Mouse (Mus musculus) cerebellum, postnatal 14 days (tissue): ENCODE results near the gene Lst1.
"Not testable (repeated sequence)": the region's sequence is repeated elsewhere in the genome, so short reads cannot be mapped to it uniquely, and the experiment has no call there.

ENCODE experiments used
- DNase-seq, 2 experiments: peaks; one replicate each; pipeline ENCODE4 v3.0.0; 2021; ENCODE audit warnings: mixed read lengths in 2 of 2

Lst1 gene

GRCm38 (mm10) chr17:35187959-35188610 is at the start of gene Lst1:
Lst1 (minus strand) TSS chr17:35188439.
- no peak for DNase-seq

DNA sequence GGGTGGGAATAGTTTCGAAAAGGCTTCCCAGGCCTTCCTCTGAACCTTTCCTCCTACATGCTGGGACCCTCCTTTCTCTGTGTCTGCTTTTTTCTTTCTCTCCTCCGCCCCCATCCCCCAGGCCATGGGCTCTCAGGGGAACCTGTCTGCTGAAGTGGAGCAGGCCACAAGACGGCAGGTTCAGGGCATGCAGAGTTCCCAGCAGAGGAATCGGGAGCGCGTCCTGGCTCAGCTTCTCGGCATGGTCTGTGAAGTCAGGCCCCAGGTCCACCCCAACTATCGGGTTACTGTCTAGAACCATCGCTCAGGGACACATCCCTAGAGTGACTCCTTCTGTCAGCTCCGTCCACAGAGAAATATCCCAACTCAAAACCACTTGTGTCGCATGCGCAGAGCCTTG is 49.3 kb upstream of the Lst1 start:
- DNase-seq = peak in 1 of 2 experiments; percentile 27

DNA sequence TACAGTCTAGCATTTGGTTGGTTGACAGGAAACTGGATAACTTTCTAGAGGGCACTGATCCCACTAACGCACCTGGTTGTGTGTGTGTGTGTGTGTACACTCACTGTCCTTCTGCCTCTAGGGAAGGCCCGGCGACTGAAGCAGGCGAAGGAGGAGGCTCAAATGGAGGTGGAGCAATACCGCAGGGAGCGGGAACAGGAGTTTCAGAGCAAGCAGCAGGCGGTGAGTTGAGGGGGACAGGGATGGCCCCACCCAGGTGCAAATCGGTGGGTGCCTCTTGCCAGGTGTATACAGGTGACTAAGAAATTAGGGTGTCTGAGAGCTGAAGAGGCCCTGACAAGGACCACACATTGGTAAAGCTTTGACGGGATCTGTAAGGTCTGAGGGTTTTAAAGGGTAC is 48.8 kb upstream of the Lst1 start:
- peak; percentile 60 to 66 for DNase-seq

- peak; percentile 100 for DNase-seq
Measured at GRCm38 (mm10) chr17:35236390-35236746, 48.1 kb upstream of the Lst1 start.

DNA sequence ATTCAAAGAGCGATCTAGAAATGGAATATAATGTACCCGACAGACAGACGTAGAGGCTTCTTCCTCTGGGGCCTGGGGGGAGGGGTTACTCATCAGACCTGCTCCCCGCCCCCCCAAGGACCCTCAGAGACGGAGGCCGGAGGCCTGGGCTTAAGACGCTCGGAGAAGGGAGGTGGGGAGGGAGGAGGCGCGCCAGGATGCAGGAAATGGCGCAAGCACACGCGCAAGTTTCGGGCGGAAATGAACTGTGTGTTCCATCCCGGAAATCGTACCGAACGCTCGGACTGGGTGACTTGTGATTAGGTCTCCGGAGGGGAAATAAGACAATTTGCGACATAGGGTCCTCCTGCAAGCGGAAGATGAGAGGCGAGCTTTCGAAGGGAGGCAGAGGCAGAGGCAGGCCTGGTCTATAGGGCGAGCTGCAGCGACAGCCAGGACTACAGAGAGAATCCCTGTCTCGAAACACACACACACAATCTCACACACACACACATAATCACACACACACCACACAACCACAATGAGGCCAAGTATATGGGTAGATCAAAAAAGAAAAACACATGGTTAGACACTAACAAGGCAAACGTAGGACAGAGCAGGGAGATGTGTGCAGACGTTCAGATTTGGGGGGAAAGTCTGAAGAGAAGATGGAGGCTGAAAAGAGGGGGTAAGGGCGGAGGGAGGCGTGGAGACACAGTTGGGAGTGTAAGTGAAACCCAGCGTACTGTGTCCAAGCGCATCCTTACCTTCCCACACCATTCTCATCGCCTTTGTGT is 47.6 kb upstream of the Lst1 start, which contains the start of gene Nfkbil1:
TSS of gene Nfkbil1 (minus strand) at position 179 of the 776 bp plus-strand sequence.
- peak; percentile 91 to 92 for DNase-seq

DNA sequence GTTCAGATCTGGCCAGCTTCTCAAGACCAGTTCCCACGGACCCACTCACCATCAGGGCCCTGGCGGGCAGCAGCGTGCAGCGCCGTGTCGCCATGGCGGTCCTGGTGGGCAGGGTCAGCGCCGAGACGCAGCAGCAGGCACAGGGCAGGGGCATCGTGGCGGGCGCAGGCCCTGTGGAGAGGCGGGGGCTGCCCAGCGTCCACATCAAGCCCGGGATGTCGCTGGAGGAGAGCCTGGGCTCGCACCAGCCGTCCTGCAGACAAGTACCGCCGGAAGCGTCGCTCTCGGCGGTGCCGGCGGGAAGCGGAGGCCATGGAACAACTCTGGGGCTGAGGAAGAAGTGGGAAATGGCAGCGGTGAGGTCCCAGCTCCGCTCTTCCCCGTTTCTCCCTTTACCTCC is 46.7 kb upstream of the Lst1 start:
- peak; percentile 39 to 53 for DNase-seq

DNA sequence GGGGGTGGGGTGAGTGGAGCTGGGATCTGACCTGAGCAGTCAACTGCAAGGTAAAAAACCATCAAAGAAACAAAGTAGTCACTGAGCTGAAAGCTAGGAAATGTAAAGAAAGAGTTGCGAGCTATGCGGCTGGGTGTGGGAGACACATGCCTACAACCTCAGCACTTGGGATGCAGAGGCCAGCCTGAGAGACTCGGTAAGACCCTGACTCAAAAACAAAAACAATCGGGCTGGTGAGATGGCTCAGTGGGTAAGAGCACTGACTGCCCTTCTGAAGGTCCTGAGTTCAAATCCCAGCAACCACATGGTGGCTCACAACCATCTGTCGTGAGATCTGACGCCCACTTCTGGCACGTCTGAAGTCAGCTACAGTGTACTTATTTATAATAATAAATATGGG is 45.9 kb upstream of the Lst1 start:
- not testable (repeated sequence) for DNase-seq

DNA sequence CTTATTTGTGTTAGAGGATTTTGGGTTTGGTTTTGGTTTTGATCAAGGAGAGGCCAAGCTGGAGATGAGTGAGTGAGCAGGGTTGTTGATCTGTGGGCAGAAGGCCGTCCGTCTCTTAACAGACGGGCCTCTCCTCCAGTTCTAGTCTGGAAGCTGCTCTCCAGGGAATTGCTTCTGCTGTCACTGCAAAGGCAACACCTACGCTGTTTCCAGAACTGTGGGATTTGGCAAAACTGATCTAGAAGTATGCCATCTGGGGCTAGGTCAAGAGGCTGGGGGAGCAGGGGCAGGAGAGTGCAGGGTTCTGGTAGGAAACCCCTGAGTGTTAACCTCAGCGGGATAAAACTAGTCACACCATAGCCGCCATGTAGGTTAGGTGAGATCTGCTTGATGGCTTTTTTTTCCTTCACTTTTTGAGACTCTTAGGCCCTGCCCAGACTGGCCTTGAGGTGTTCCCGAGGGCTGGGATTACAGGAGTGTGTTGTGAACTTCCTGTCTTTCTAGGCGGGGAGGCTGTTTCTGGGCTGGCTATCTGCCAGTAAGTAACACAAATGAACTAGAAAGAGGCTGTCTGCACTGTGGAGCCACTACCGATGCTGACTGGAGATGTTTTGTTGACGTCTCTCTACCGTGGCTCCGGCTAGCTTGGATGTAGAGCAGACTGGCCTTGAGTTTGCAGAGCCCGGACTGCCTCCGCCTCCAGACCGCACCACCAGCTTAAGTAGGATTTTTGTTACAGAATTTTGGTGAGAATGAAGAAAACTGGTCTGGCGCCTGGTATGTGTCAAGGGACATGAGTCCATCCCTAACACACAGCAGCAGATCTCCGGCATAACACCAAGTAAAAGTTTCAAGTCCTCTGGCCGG is 45.1 kb upstream of the Lst1 start, which contains the start of gene Atp6v1g2:
TSS of gene Atp6v1g2 (plus strand) at position 547 of the 867 bp plus-strand sequence.
- DNase-seq = no peak

DNA sequence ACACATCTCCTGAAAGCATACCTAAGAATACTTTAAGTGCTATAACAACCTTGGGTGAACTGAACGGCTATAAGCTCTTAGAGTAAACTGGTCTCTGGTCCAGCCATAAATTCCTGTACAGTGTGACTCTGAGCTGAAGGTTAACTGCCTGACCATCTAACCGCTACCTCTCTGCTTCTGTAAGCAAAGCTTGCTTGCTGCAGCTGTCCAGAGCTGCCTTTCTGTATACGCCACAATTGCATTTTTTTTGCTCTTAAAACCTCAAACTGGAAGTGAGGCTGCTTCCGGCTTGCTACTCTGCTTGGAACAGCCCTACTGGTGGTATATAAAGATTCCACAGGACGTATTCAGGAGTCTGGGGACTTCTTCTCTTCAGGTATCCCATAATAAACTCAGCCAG is 44.4 kb upstream of the Lst1 start:
- DNase-seq = no peak

GRCm38 (mm10) chr17:35232043-35232442 is 43.8 kb upstream of the Lst1 start:
- DNase-seq = peak; percentile 93 to 96

DNA sequence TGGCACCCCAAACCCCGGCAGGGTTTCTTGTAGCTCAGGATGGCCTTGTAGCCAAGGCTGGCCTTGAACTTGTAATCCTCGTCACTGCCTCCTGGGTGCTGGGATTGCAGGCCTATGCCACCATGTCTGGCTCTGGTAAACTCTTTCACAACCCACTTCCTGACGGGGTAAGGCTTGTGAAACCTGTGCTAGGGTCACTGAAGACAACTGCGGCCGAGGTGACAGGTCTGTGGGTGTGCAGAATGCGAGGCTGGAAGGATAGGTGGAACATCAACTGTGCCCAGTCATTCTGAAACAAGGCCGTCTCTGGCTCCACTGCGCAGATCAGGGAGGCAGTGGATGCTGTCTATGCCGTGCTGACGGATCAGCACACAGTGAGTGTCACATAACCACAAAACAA is 42.8 kb upstream of the Lst1 start:
- no peak for DNase-seq

DNA sequence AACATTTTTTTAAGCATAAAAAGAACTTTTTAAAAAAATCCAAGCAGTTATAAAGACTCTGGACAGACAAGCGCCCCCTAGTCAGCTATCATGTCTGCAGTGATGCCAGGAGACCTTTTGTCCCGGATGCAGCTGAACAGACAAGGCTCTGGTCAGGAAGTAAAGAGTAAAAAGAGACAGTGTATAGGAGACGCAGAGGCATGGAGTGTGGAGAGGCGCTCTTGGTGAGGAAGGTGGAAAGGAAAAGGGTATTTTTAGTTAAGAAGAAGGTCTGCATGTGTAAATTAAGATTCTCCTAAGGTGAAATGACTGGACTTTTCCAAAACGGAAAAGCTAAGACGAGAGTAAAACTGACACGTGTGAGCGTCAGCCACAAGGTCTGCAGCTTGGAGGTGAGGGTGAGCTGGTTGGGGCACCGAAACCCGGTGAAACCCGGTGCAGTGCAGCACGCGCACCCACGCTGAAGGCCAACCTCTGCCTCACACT is 38.4 kb upstream of the Lst1 start:
- no peak for DNase-seq

GRCm38 (mm10) chr17:35225456-35225855 is 37.2 kb upstream of the Lst1 start:
- no peak for DNase-seq

DNA sequence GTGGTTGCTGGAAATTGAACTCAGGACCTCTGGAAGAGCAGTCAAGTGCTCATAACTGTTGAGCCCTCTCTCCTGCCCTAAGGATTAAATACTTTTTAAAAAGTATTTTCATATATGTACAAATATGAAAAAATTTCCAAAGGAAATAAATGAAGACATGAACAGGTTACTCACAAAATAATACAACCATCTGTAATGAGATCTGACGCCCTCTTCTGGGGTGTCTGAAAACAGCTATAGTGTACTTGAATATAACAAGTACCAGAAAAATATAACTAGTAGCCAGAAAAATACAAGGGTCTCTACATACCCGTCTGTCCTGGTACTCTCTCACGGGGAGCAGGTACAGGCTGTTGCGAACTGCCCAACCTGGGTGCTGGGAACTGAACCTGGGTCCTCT is 36.4 kb upstream of the Lst1 start:
- no peak for DNase-seq

GRCm38 (mm10) chr17:35222299-35222698 is 34.1 kb upstream of the Lst1 start:
- DNase-seq = peak in 1 of 2 experiments; percentile 10

DNA sequence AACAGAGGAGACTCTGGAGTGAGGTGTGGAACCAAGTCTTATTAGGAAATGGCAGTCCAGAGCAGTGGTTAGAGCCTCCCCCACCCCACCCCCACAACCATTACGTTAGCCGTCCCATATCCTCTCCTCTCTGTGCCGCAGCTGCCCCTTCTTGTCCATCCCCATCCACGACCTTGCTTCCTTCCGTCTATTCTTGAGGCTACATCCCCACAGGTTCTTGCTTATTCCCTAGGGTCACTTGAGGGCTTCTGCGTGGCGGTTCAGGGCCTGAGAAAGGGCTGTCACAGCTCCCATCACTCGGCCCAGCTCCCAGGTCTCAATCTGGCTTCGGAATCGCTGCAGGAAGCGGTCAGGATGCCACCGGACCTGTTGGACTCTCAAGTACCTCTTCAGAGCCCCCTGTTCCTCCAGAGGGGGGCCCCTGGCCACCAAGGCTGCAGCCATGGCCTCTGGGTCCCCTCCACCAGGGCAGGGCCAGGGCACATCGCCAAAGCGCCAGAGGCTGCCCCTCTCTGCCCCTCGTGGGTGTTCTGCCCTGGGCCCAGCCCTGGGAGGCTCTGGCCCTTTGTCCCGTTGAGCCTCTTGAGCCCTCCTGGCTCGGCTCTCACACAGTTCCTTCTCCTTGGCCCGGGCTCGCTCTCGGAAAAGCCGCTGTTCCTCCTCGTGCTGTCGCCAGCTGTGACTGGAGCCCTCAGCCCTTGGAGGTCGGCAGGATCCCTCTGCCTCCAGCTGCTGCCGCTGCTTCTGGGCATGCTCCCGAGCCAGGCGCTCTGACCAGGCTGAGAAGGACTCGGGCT is 32.1 kb upstream of the Lst1 start, which contains the start of gene Gm16181:
TSS of gene Gm16181 (plus strand) at position 679 of the 797 bp plus-strand sequence.
- peak in 1 of 2 experiments; percentile 14 for DNase-seq

DNA sequence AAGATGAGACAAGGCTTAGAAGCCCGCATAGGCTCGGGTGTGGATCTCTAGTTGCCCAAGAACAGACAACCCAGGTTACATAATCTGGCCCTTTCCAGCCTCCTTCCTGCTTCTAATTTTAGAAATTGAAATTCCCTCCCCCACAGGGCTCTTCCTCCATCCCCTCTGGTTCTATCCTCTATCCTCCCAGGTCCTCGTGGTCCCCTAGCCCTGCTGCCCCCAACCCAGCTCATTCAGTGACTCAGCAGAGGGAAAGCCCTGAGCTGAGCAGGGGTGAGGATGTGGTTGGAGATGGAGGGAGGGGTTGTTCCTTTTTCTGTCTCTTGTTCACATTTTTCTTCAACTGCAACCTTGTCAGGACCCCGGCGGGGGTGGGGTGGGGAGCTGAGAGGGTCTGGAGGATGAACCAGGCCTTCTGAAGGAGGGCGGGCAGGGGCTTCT is 31.4 kb upstream of the Lst1 start:
- DNase-seq = peak in 1 of 2 experiments; percentile 22

GRCm38 (mm10) chr17:35218516-35219193 is 30.4 kb upstream of the Lst1 start:
- no peak for DNase-seq

DNA sequence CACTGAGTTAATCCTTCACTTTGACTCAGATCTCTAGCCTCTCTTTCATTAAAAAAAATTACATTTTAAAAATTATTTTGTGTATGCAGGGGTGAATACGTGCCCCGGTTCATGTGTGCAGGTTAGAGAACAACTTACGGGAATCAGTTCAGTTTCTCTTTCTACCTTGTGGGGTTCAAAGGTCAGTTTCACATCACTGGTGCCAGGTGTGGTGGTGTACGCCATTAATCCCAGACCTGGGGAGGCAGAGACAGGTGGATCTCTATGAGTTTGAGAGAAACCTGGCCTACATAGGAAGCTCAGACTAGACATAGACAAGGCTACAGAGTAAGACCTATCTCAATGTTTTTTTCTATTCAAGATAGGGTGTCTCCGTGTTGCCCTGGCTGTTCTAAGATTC is 24.8 kb upstream of the Lst1 start:
- no peak for DNase-seq

GRCm38 (mm10) chr17:35210593-35210992 is 22.4 kb upstream of the Lst1 start:
- DNase-seq = no peak

DNA sequence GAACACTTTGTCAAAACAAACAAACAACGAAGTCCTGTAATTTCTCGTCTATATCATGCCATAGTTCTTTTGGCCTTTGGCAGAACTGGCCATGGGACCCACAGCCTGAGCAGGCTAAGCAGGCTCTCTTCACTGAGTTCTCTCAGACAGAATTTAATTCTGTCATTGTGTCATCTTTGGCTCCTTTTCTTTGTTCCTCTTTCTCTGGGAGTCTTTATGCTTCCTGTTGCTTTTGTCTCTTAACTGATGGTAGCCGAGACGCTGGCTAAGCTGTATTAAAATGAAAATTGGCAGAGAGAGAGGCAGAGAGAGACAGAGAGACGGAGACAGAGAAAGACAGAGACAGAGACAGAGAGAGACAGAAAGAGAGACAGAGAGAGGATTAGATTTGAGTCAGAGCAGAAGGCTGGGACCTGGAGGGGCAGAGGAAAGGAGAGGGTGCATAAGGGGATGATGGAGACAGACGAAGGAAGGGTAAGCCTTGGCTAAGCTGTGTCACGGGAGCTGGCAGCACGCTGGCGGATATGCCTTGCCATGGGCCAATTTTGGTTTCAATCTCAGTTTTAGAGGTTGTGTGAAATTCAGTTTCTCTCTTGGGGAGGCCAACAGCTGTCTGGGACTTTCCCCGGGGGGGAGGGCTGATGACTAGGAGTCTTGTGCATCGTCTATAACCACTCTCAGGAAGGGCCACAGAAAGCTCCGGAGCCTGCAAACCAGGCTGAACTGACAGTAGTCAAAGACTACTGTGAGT is 21.7 kb upstream of the Lst1 start:
- DNase-seq = no peak
